Mouse (Mus musculus): ENCODE results near the gene Ankrd13b. TPM values are rescaled to one million over a fixed set of nuclear protein-coding genes. Genes with fewer than 3 reads are reported as not detected.

The Ankrd13b gene
- total and polyA plus RNA-seq, 3 experiments: 22.6 to 54.0 TPM; not detected in 1

- Histone ChIP-seq H3K79me2 (ENCODE audit: control insufficient read depth, insufficient read depth, low read length, poor library complexity) (no peaks in the 10 kb centered on the region), H3K9me3 (replicated peaks; ENCODE audit: insufficient read depth, low read length) (no peaks in the 10 kb centered on the region), H3K4me1 (ENCODE audit: control insufficient read depth in 1 of 2, insufficient read depth in 2 of 2, low read length in 2 of 2) (peaks cover 10 to 16% of the 10 kb centered on the region in 2 experiments), H3K4me3 (ENCODE audit: control insufficient read depth in 1 of 2, insufficient read depth in 1 of 2, low read depth in 2 of 2, low read length in 2 of 2) (peak overlapping the region in 1 of 2 experiments; percentile 8; a peak in 3 of 4 replicates), H3K9ac (ENCODE audit: control insufficient read depth, low read depth, low read length, poor library complexity, severe bottlenecking) (peak overlapping the region; percentile 31), H3K27me3 (ENCODE audit: control insufficient read depth in 1 of 2, insufficient read depth in 2 of 2, low read length in 2 of 2) (no peaks in the 10 kb centered on the region), H3K36me3 (ENCODE audit: control insufficient read depth in 1 of 2, insufficient read depth in 2 of 2, low read length in 2 of 2) (peaks cover 0 to 19% of the 10 kb centered on the region in 2 experiments; a peak in 2 of 4 replicates), H3K27ac (ENCODE audit: control insufficient read depth, low read depth, low read length) (peak overlapping the region; percentile 42; the same call in 1 of the 2 replicates)
- peak; percentile 89 for DNase-seq (ENCODE audit: low read depth, low spot score)
- TF ChIP-seq USF1 (IDR thresholded peaks at IDR 0.05; ENCODE audit: low read depth, low read length) (no peak), MAZ (IDR thresholded peaks at IDR 0.05; ENCODE audit: low read depth, low read length) (peak; percentile 80), TAL1 (IDR thresholded peaks at IDR 0.05; ENCODE audit: low read length) (no peak), JUND (IDR thresholded peaks at IDR 0.05; ENCODE audit: low read depth, low read length) (peak; percentile 44; the same call in 1 of the 2 replicates), ZKSCAN1 (IDR thresholded peaks at IDR 0.05; ENCODE audit: low read depth, low read length) (no peak), POLR2AphosphoS2 (IDR thresholded peaks at IDR 0.05; ENCODE audit: low read length) (no peak), POLR2A (IDR thresholded peaks at IDR 0.05; ENCODE audit: control insufficient read depth in 1 of 2, insufficient read depth in 1 of 2, low read depth in 1 of 2, low read length in 2 of 2, poor library complexity in 1 of 2) (no peak), MAX (IDR thresholded peaks at IDR 0.05; ENCODE audit: low read length) (no peak), EP300 (IDR thresholded peaks at IDR 0.05; ENCODE audit: low read depth in 1 of 2, low read length in 2 of 2) (peak; percentile 69 to 77), UBTF (IDR thresholded peaks at IDR 0.05; ENCODE audit: borderline replicate concordance, insufficient read depth, low read depth, low read length) (no peak), ZMIZ1 (IDR thresholded peaks at IDR 0.05; ENCODE audit: low read depth, low read length) (no peak), TBP (IDR thresholded peaks at IDR 0.05; ENCODE audit: low read depth, low read length) (peak; percentile 68), GATA1 (IDR thresholded peaks at IDR 0.05; ENCODE audit: low read depth, low read length) (0 out of 2 replicates have a peak, but pooled peaks have one; percentile 7), MXI1 (IDR thresholded peaks at IDR 0.05; ENCODE audit: low read depth, low read length) (peak; percentile 21; the same call in 1 of the 2 replicates), MYC (IDR thresholded peaks at IDR 0.05; ENCODE audit: low read depth, low read length) (peak; percentile 28; the same call in 1 of the 2 replicates), NELFE (IDR thresholded peaks at IDR 0.05; ENCODE audit: low read depth, low read length) (0 out of 2 replicates have a peak, but pooled peaks have one; percentile 31), ELF1 (IDR thresholded peaks at IDR 0.05; ENCODE audit: low read depth, low read length) (peak; percentile 46), ZNF384 (IDR thresholded peaks at IDR 0.05; ENCODE audit: low read depth, low read length) (peak; percentile 64), SIN3A (IDR thresholded peaks at IDR 0.05; ENCODE audit: low read length) (peak; percentile 66), ETS1 (IDR thresholded peaks at IDR 0.05; ENCODE audit: low read depth, low read length) (peak; percentile 60; the same call in 1 of the 2 replicates), KAT2A (conservative IDR thresholded peaks at IDR 0.05; ENCODE audit: low read depth, low read length) (no peak), GABPA (IDR thresholded peaks at IDR 0.05; ENCODE audit: low read depth, low read length) (no peak), POLR2AphosphoS5 (IDR thresholded peaks at IDR 0.05; ENCODE audit: borderline replicate concordance, low read depth, low read length) (no peak), HCFC1 (IDR thresholded peaks at IDR 0.05; ENCODE audit: low read depth, low read length) (peak; percentile 50; the same call in 1 of the 2 replicates), NRF1 (IDR thresholded peaks at IDR 0.05; ENCODE audit: insufficient read depth, low read depth, low read length, poor library complexity, severe bottlenecking) (no peak), E2F4 (IDR thresholded peaks at IDR 0.05; ENCODE audit: borderline replicate concordance, low read depth, low read length) (no peak), RCOR1 (IDR thresholded peaks at IDR 0.05; ENCODE audit: low read depth, low read length) (peak; percentile 71), MEF2A (IDR thresholded peaks at IDR 0.05; ENCODE audit: extremely low read depth, insufficient replicate concordance, low read depth, low read length, poor library complexity, severe bottlenecking) (no peak), BHLHE40 (IDR thresholded peaks at IDR 0.05; ENCODE audit: borderline replicate concordance, low read depth, low read length) (peak; percentile 51; the same call in 1 of the 2 replicates), TCF12 (IDR thresholded peaks at IDR 0.05; ENCODE audit: low read depth, low read length) (peak; percentile 16; the same call in 1 of the 2 replicates), MAFK (IDR thresholded peaks at IDR 0.05; ENCODE audit: borderline replicate concordance, low read depth, low read length) (no peak), USF2 (IDR thresholded peaks at IDR 0.05; ENCODE audit: borderline replicate concordance in 1 of 2, insufficient read depth in 1 of 2, low read depth in 1 of 2, low read length in 2 of 2) (no peak), CHD1 (IDR thresholded peaks at IDR 0.05; ENCODE audit: low read depth, low read length) (no peak; the same call in 1 of the 2 replicates), CHD2 (IDR thresholded peaks at IDR 0.05; ENCODE audit: low read length) (peak; percentile 83)
Observed at GRCm38 (mm10) chr11:77520601-77521529, 31.4 kb upstream of the Ankrd13b start.
